Mouse (Mus musculus): ENCODE results near the gene Zfp423.

Zfp423 gene

GRCm38 (mm10) chr8:87663349-87664216 is 295.8 kb downstream of the Zfp423 start:
- DNase-seq (ENCODE audit: low spot score): peak; percentile 66

- peak; percentile 37 for DNase-seq (ENCODE audit: low spot score)
Observed at GRCm38 (mm10) chr8:87662811-87663341, 296.5 kb downstream of the Zfp423 start.

GRCm38 (mm10) chr8:87662307-87662771 is 297.1 kb downstream of the Zfp423 start:
- no peak for DNase-seq (ENCODE audit: low spot score)

- no peak for DNase-seq (ENCODE audit: low spot score)
Observed at GRCm38 (mm10) chr8:87660916-87661910, 298.2 kb downstream of the Zfp423 start.

DNA sequence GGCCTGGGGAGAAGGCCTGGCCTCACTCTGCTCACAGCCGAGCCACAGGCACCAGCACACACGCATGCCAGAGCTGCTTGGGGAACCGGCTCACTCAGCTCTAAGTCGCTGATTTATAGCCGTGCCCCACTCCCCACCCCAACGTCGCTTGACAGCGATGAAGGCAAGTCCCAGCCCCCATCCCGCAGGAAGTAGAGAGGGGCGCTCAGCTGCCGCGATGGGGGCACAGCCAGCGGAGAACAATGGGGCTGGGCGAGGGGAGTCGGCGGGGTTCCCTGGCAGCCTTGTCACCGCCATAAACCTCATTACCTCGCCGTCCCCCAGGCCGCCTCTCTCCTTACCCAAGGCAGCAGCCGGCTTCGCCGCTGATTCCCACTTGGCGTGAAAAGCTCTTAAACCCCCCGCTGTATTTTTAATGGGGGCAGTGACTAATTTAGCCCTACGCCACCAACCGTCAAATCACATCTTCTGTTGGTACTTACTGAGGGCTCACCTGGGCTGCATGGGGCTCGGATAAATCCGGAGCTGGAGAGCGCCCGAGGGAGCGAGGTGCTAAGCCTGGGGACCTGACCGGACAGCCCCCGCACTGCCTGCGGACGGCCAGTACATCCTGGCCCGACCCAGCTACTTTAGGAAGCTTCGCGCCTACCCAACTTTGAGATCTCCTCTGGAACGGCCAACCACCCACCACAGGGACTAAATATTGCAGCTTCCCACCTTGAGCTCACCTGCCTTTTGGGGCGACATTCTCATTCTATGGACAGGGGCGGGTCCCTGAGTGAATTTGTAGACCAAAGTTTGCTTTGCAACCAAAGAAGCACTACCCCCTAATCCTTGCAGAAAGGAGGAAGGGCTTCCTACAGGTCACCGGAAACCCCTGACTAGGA is 299.1 kb downstream of the Zfp423 start:
- DNase-seq (ENCODE audit: low spot score): no peak

- no peak for DNase-seq (ENCODE audit: low spot score)
Observed at GRCm38 (mm10) chr8:87657488-87657887, 301.9 kb downstream of the Zfp423 start.

GRCm38 (mm10) chr8:87656484-87657230 is 302.7 kb downstream of the Zfp423 start:
- peak; percentile 86 for DNase-seq (ENCODE audit: low spot score)

GRCm38 (mm10) chr8:87655946-87656345 is 303.4 kb downstream of the Zfp423 start:
- no peak for DNase-seq (ENCODE audit: low spot score)

DNA sequence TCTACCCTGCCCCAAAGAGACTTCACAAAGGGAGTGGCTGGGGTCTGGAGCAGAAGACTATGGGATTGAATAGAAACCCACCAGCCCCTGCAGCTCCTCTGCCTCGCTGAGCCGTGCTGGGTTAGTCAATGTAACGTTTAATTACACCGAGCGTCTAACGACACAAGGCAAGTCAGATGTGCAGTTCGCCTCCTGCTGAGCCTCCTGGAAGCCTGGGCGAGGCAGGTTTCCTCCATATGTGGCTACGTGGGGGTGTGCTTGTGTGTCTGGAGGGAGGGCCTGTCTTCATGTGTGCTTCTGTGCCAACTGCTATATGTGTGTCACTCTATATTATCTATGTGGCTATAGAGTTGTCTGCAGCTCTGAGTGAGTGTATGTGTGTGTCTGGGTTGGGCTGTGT is 311.6 kb downstream of the Zfp423 start:
- DNase-seq (ENCODE audit: low spot score): no peak

GRCm38 (mm10) chr8:87645829-87646483 is 313.4 kb downstream of the Zfp423 start:
- no peak for DNase-seq (ENCODE audit: low spot score)

DNA sequence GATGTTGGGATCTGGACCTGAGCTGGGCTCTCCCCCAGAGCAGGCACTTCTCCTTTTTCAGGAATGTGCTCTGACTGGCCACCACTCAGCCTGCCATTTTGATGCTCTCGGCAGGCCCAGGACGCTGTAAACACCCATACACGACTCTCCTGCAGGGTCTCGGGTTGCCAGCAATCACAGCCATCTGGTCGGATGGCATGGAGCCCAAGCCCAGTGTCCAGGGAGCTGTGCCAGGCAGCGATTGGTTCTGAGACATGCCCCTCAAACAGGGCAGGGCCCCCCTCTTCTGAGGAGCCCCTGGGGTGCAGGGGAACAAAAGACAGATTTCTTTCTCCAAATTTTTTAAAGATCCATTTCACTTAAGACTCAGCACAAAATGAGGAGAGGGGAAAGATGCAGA is 314.0 kb downstream of the Zfp423 start:
- no peak for DNase-seq (ENCODE audit: low spot score)

DNA sequence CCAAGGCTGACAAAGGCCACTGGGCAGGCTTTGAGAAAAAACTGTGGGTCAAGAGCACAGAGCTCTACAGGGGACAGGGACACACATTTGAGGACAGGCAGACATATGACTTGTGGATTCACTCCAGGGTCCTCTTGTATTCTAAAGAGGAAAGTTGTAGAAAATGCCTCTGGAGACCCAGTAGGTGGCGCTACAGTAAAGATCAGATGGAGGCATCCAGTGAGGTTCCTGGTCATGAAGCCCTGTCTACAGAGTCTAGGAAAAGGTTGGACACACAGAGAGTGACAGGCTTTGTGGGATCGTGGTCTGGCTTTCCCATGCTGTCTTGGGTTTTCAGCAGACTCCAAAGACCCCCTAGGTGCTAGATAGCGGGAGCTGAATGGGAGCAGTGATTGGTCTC is 318.5 kb downstream of the Zfp423 start:
- no peak for DNase-seq (ENCODE audit: low spot score)

GRCm38 (mm10) chr8:87636226-87636742 is 323.1 kb downstream of the Zfp423 start:
- no peak for DNase-seq (ENCODE audit: low spot score)

DNA sequence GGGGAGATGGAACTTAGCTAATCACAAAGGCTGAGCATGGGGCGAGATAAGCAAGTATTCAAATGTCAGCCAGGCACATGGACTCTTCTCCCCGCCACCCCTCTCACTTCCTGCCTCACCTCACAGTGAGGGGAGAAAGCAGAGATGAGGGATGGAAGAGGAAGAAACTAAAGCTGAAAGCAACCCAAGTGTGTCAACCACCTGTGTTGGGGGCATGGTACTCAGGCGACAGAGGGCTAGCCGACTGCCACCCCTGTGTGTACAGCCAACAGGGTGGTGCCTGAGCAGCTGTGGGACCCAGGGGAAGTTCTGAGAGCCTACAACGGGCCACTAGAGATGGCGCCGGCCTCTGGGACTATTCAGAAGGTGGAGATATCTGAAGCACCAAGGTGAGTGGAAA is 327.6 kb downstream of the Zfp423 start:
- no peak for DNase-seq (ENCODE audit: low spot score)

DNA sequence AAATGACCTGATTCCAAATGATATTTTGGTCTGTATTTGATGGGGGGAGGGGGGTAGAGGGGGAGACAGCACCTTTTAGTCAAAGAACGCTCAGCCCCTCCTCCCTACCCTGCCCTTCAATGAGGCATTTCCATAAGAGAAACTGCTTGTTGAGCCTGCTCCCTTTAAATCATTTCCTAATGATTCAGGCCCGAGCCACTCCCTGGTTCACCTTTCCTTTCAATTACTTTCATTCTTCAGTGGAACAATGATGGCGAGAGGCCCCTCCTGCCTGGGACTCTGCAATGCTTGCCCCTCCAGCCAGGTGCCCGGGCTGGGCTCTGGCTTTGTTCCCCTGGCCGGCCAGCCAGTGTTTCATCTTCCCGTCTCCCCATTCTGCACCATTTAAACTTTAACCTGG is 329.7 kb downstream of the Zfp423 start:
- DNase-seq (ENCODE audit: low spot score): no peak

DNA sequence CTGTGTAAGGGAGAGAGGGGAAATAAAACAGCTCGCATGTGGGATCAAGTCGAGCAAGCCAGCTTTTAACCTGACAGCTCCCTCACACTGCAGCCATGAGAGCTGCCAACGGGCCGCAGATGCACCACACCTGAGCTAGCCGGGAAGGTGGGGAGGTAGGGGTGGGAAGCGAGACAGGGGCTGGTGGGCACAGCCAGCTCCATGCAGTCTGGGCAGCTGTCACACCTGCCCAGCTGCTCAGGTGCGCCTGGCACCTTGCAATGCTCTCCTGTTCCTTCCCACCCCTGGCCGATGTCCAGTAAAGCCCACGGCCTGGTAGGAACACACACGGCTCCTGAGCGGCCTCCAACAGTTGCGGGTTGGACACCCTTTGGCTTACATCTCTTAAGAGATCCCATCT is 338.2 kb downstream of the Zfp423 start:
- no peak for DNase-seq (ENCODE audit: low spot score)

- DNase-seq (ENCODE audit: low spot score): no peak
Observed at GRCm38 (mm10) chr8:87620225-87620624, 339.2 kb downstream of the Zfp423 start.

DNA sequence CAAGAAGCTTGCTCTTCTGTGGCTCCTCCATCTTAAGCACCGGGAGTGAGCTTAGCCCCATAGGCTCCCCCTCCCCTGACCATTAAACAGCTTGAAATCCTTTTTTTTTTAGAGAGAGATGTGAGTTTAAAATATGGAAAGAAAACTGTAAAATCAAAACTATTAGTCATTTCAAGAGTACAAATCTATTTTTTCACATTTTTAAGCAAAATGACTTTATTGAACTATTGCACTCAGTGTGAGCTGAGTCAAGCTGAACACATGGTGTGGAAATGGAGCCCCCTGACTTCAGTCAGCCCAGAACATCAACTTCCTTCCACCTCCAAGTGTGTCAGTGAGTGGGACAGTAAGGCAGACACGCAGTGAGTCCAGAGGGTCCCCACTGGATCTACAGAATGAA is 339.9 kb downstream of the Zfp423 start:
- no peak for DNase-seq (ENCODE audit: low spot score)

DNA sequence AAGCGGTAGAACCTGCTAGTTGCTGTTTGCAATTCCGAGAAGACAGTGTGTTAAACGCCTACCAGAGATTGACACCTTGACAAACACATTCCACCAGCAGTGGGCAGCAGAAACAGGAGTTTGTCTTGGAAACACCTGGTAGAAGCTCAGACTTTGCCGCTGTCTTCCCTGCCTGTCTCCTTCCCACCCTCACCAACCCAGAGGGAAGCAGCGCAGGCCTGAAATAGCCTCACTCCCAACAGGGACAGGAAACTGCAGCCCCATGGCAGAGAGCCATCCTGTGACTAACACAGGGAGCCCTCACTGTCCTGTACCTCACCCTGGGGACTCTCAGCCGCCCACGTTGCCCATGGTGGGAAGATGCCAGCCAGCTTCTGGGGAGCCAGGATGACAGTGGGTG is 340.3 kb downstream of the Zfp423 start:
- no peak for DNase-seq (ENCODE audit: low spot score)

DNA sequence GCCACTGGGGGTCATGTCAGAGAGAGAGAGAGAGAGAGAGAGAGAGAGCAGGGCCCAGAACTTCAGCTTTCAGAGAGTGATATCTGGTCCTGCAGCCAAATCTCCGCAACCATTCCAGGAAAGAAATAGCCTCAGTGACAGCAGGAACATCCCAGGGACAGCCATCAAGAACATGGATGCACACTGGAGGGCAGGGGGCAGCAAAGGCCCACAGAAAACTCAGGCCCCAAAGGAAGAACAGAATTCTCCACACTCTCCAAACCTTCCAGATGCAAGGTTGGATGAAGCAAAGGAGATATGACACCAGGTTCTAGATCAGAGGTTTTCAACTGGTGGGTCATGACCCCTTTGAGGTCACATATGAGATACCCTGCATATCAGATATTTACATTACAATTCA is 345.7 kb downstream of the Zfp423 start:
- DNase-seq (ENCODE audit: low spot score): no peak

All from testis, postnatal 14 days (tissue).